Mouse (Mus musculus): ENCODE measurements around the gene Grn. TPM values are rescaled to one million over a fixed set of nuclear protein-coding genes. Genes with fewer than 3 reads are reported as not detected.
"Not testable (repeated sequence)": the region's sequence is repeated elsewhere in the genome, so short reads cannot be mapped to it uniquely, and the experiment has no call there.

Grn gene
- total RNA-seq, 2 experiments from 2014 or later, result 28.7 to 35.2 TPM

DNA sequence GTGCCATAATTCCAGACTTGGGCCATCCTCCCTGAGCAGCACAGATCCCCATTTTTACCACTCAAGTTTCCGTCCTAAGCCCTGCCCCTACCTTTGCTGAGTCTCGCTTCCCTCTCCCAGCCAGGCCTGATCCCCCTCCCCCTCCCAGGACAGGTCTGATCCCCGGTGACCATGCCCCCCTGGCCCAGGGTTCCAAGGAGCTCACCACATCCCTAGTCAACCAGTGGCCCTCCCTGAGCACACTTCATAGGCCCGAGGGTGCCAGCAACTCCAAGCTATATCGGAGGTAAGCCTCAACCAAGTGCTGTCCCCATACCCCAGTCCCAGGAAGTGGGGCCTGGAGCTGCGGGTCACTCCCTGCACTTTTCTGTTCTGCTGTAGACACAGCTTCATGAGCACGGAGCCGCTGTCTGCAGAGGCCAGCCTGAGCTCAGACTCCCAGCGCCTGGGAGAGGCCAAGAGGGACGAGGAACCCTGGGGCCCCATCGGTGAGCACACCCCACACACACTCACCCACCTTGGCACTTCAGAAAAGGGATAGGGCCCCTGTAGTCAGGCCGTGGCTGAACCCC lies 29.5 kb upstream of the Grn start:
- no peak for DNase-seq

DNA sequence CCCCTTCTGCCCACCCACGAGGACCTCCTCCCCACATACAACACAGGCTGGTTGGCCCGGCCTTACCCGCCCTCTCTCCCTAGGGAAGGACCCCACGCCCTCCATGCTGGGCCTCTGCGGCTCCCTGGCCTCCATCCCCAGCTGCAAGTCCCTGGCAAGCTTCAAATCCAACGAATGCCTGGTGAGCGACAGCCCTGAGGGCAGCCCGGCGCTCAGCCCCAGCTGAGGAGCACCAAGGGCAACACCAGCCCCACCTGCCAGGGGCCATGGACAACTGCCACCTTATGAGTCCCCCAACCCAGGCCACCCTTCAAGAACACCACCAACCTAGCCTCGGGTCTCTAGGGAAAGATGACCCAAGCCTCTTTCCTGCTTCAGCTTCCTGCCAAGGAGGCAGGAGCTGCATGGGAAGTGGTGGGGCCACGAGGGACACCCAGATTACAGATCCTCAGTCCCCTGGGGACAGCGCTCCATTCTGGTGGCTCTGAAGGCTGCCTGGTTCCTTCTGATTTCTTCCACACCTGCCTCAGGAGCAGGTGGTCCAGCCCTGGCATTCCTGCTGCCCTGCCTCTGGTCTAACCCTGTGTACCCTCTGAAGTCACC lies 28.1 kb upstream of the Grn start:
- DNase-seq, result no peak

GRCm38 (mm10) chr11:102403657-102404056 lies 26.5 kb upstream of the Grn start:
- no peak for DNase-seq

DNA sequence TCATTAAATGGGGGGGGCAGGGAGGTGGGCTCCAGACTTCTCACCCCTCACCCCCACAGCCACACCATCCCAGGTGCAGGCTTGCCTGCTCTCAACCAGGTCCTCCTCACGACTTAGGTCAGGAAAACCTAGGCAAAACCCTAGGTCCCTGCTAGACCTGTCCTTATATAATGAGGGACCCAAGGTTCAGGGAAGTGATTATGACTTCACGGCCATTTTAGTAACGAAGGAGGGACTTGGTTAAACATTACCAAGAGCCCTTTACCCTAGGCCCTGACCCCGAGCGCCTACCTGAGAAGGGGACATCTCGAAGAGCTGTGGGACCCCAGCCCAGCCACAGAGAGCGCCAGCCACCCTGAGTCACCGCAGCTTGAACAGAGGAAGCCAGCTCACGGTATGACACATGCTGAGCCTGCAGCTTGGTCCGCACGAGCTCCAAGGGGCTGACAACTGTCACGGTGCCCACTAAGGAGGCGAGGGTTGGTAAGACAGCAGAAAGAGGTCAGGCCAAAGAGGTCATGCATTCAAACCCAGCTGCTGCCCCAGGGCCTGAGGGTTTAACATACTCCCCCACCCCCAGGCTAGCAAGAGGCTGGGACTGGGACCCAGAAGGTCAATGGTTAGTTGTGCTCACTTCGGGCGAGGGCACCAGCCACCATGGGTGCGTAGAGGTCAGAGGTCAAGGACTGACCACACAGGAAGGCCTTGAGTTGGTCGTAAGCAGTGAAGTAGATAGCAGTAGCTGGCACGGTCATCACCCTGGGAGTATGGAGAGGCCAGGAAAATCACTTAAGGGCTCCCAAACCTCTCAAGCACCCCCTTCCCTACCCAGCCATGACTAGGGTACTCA lies 25.7 kb upstream of the Grn start:
- DNase-seq, result no peak

- no peak for DNase-seq
These were observed 24.4 kb upstream of the Grn start for GRCm38 (mm10) chr11:102405544-102406285.

- no peak for DNase-seq
These were observed 23.7 kb upstream of the Grn start for GRCm38 (mm10) chr11:102406401-102406800.

DNA sequence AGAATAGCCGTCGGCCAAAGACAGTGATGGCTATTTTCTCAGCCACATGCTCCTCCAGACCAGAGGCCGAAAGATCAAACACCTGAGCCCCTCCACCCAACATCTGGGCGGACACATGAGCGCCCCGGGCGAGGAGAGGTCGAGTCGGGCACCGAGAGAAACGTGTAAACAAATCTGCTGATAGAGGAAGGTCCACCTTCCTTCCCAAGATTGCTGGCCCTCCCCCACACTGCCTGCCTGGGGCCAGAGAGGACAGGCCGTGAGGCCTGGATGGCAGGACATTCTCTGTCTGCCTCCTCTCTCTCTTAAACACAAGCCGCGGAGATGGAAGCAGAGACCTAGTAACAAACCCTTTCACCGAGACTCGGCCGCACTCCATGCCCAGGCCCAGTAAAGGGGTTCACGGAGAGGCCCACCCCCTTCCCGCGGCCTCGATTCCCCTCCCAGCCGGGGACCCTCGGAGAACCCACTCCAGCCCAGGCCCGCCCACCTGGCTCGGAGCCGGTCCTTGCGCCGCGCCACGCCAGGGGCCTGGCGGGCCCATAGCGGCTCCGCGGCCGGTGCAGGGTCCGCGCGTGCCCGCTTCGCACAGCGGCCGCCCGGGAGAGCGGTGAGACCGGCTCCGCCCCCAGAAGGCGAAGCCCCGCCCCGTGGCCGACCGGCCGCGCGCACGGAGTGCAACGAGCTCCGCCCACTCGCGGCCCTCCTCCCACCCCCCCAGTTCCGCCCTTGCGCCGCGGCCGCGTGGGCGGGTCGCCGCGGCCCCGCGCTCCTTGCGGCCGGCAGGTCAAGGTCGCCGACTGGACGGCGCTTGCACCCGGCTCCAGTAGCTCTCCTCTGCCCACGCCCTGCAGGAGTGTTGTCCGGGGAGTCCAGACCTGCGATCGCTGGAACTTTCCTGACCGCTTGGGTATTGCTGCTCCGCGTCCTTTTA lies 22.9 kb upstream of the Grn start:
- DNase-seq, result peak; percentile 94

GRCm38 (mm10) chr11:102407834-102408215 lies 22.3 kb upstream of the Grn start, which contains the start of gene Slc25a39:
TSS of gene Slc25a39 (minus strand) at chr11:102407946.
- DNase-seq, result no peak

GRCm38 (mm10) chr11:102408344-102408876 lies 21.7 kb upstream of the Grn start:
- DNase-seq, result peak; percentile 97

GRCm38 (mm10) chr11:102408888-102409794 lies 21.0 kb upstream of the Grn start:
- DNase-seq, result no peak

GRCm38 (mm10) chr11:102409795-102410330 lies 20.3 kb upstream of the Grn start:
- no peak for DNase-seq

- DNase-seq, result not testable (repeated sequence)
These were observed 19.8 kb upstream of the Grn start for GRCm38 (mm10) chr11:102410345-102410744.

DNA sequence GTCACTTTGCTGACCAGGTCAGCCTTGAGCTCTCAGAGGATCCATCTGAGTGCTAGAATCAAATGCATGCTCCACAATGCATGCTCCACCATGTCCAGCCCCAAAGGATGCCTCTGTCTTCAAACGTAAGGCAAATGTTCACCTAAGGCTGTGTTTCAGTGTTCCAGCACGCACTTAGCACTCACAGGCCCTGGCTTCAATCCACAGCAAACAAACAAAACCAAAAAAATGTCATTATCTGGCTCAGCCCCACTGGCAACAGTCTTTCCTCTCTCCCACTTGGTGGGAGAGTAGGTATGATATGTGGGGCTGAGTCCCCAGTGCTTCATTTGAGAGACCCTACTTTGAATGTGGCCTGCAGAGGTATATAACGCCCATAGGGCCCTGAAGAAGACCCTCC lies 19.1 kb upstream of the Grn start:
- DNase-seq, result no peak

DNA sequence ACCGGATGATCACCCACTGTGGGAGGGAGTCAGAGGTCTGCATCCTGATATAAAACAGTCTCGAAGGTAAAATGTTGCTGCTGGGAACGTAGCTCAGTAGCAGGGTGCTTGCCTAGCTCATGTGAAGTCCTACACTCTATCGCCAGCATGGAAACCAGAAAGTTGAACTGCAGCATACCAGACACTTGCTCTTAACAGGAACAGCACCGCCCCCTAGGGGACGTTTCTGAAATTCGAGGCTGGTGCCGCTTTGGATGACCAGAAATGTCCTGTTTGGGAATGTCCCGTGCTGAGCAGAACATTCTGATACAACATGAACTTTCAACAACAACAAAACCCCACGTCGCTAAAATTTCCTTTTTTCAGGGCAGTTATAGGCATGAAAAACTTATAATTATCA lies 18.4 kb upstream of the Grn start:
- DNase-seq, result peak; percentile 79

GRCm38 (mm10) chr11:102413059-102413458 lies 17.1 kb upstream of the Grn start:
- no peak for DNase-seq

- no peak for DNase-seq
These were observed 14.9 kb upstream of the Grn start for GRCm38 (mm10) chr11:102415034-102415802.

DNA sequence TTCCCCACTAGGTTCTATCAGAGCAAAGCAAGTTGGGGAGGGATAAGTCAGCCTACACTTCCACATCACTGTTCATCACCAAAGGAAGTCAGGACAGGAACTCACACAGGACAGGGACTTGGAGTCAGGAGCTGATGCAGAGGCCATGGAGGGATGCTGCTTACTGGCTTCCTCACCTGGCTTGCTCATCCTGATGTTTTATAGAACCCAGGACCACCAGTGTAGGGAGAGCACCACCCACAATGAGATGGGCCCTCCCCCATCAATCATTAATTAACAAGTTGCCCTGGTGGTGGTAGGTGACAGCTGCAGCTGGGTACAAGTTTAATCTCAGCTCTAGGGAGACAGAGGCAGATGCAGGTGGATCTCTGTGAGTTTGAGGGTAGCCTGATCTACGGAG lies 13.0 kb upstream of the Grn start:
- no peak for DNase-seq

DNA sequence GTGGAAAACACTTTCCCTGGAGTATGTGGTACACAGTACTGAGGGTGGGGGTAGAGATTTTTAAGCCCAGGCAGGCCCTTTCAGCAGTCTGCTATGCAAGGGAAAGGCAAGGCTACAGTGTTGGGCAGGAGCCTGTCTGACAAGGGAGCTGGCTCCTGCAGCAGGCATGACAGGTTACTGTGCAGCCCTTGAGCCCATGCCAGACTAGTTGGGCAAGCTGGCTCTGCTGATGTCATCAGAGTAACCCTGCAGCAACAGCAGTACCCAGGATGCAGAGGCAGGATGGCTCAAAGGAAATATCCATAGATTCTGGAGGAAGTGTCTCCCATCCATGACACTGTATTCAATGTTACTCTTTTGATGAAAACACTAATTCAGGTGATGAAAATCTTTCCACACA lies 11.2 kb upstream of the Grn start:
- no peak for DNase-seq

DNA sequence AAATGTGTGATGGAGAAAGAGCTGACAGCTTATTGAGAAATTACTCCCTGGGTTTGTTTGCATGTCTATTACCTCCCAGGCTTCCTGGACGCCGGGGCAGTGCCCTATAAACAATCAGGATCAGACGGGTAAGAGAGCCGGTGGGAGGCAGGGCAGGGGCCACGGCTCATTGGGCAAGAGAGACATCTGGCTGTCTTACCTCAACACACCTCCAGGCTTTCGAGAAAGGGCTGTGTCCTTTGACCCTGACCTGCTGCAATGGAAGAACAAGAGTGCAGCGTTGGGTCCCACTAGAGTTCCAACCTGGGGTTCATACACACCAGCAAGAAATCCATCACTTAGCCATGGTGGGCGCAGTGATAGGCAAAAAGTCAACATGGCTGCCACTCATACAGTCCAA lies 8.6 kb upstream of the Grn start:
- DNase-seq, result no peak

All from gastrocnemius, postnatal 25 days (tissue).